ENCODE assay signal across 12 mouse cellular contexts in genomic region chr1:136636946-136637345, GRCm38 (mm10).
"Had no signal": no experiment of that assay in that cellular context is flagged by ENCODE, and none has a peak within 500 bp of the region (broad histone marks: within the 10 kb centered on the region; RNA-seq: fewer than 3 reads in every experiment).

No protein-coding gene starts in this region.

- H3K36me3 ChIP-seq: liver, embryonic 15.5 days; neural tube, embryonic 12.5 days had no signal

- DNase-seq: kidney, postnatal 25 days; lung, embryonic 14.5 days; lung, postnatal 10 days; lung, postnatal 4 days; midbrain, embryonic 14.5 days; spleen, adult 18-20 months had no signal

- H3K27me3 ChIP-seq: liver, embryonic 15.5 days; neural tube, embryonic 12.5 days had no signal

- H3K4me3 ChIP-seq: left cerebral cortex, adult 2 months; limb, embryonic 10.5 days; liver, embryonic 15.5 days; midbrain, embryonic 10.5 days; myocyte; neural tube, embryonic 12.5 days had no signal

- H3K4me1 ChIP-seq: limb, embryonic 10.5 days; midbrain, embryonic 10.5 days; neural tube, embryonic 12.5 days had no signal

- H3K27ac ChIP-seq: left cerebral cortex, adult 2 months; limb, embryonic 10.5 days; liver, embryonic 15.5 days; midbrain, embryonic 10.5 days; neural tube, embryonic 12.5 days had no signal
